Mouse (Mus musculus) heart, embryonic 11.5 days (tissue): ENCODE results near the gene Elavl1. TPM values are rescaled to one million over a fixed set of nuclear protein-coding genes. Genes with fewer than 3 reads are reported as not detected.

Experiments
- ATAC-seq: fragments of 200-750 bp; cut with Nextera tagmentation; replicated peaks from 2 replicates; pipeline ENCODE4 v1.8.0; 2017; ENCODE audit warnings: moderate library complexity; ENCODE audit not compliant: insufficient number of reproducible peaks, low FRiP score, low TSS enrichment
- H3K27ac ChIP-seq: fragments of 300-500 bp; sonication (generic); 2 replicates; pipeline ENCODE4 v1.5.1; 2014; ENCODE audit warnings: mild to moderate bottlenecking, low read depth, low read length
- H3K27me3 ChIP-seq: fragments of 300-500 bp; sonication (generic); 2 replicates; pipeline ENCODE4 v1.6.1; 2014; ENCODE audit warnings: mild to moderate bottlenecking, low read length, mixed read lengths; ENCODE audit not compliant: control insufficient read depth, insufficient read depth
- H3K36me3 ChIP-seq: fragments of 300-500 bp; sonication (generic); 2 replicates; pipeline ENCODE4 v1.6.1; 2014; ENCODE audit warnings: mild to moderate bottlenecking, low read length, moderate library complexity, mixed read lengths; ENCODE audit not compliant: control insufficient read depth, insufficient read depth
- H3K4me1 ChIP-seq: fragments of 300-500 bp; sonication (generic); 2 replicates; pipeline ENCODE4 v1.6.1; 2014; ENCODE audit warnings: low read length; ENCODE audit not compliant: control insufficient read depth, insufficient read depth
- H3K4me2 ChIP-seq: fragments of 300-500 bp; sonication (generic); 2 replicates; pipeline ENCODE4 v1.6.1; 2014; ENCODE audit warnings: mild to moderate bottlenecking, moderate library complexity
- H3K4me3 ChIP-seq: fragments of 300-500 bp; sonication (generic); 2 replicates; pipeline ENCODE4 v1.5.1; 2014; ENCODE audit warnings: low read depth, low read length
- H3K9ac ChIP-seq: fragments of 300-500 bp; sonication (generic); 2 replicates; pipeline ENCODE4 v1.6.1; 2014; ENCODE audit warnings: mild to moderate bottlenecking, low read depth, low read length, moderate library complexity
- H3K9me3 ChIP-seq: fragments of 300-500 bp; sonication (generic); replicated peaks from 2 replicates; pipeline ENCODE4 v1.6.1; 2016; ENCODE audit warnings: low read length; ENCODE audit not compliant: control insufficient read depth
- WGBS: fragments of 180-500 bp; shearing (Covaris S2); extraction: QIAGEN DNeasy Blood & Tissue Kit; methylation state at CpG from one replicate; pipeline ENCODE4 v1.1.7; 2014; ENCODE audit not compliant: insufficient replicate concordance; 5-methylcytosine and 5-hydroxymethylcytosine counted together
- polyA plus RNA-seq: library from polyadenylated mRNA; unstranded; fragments of >200 nt; fragmentation: Nextera tagmentation; extraction: Ambion mirVana; gene quantifications from 2 replicates; pipeline ENCODE4 v1.2.1, GENCODE M21; 2014

Gene Elavl1
- polyA plus RNA-seq, 1 experiment from 2014 or later, result 208 TPM

DNA sequence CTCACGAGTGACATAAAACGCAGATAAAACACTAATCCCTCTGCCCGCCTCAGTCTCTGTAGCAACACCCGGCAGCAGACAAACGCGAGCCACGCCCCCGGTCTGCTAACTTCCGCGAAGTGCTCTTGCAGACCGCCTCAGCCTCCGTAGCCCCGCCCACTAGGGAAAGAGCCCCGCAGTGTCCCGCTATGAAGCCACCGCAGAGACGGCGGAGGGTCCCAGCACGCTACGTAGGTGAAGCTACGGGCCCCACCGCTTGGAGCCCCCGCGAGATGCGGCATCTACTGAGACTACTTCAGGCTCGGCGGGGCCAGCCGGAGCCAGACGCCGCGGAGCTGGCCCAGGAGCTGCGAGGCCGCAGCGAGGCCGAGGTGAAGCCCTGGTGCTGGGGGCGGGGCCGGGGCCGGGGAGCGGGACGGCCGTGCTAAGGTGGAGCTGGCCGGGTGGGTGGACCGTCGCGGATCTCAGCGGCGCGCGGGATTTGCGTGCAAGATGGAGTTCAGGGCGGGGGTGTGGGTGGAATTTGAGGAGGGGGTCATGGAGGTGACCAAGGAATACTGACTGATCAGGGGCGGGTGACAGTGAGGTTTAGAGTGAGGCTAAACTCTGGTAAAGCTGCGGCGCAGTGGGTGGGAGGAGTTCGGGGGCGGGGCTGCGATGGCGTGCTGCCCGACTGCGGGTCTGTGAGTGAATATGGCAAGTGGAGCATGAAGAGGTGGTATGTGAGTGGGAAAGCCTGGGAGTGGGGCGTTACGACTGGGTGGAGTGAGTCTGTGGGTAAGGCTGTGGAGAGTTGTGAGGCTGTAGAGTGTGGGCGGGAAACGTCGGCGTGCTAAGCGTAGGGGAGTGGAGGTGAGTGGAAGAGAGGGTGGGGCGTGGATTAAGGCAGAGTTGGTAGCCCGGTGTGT is 72.0 kb downstream of the Elavl1 start, which contains the start of gene Snapc2:
Gene Snapc2 (plus strand): TSS at position 147 of the 908 bp plus-strand sequence.
- Histone ChIP-seq H3K4me2 (peak within 1 kb of the TSS; percentile 78), H3K36me3 (peaks cover 6% of the 10 kb centered on the region; the same call in 1 of the 2 replicates), H3K9ac (peak within 1 kb of the TSS; percentile 93), H3K4me1 (peaks cover 19% of the 10 kb centered on the region), H3K9me3 (no peaks in the 10 kb centered on the region), H3K27me3 (peaks cover 3% of the 10 kb centered on the region; the same call in 1 of the 2 replicates), H3K27ac (peak within 1 kb of the TSS; percentile 82), H3K4me3 (peak within 1 kb of the TSS; percentile 89)
- under 1% methylated on average over 68 of the region's 69 CpGs for WGBS
- peak; percentile 90 for ATAC-seq

DNA sequence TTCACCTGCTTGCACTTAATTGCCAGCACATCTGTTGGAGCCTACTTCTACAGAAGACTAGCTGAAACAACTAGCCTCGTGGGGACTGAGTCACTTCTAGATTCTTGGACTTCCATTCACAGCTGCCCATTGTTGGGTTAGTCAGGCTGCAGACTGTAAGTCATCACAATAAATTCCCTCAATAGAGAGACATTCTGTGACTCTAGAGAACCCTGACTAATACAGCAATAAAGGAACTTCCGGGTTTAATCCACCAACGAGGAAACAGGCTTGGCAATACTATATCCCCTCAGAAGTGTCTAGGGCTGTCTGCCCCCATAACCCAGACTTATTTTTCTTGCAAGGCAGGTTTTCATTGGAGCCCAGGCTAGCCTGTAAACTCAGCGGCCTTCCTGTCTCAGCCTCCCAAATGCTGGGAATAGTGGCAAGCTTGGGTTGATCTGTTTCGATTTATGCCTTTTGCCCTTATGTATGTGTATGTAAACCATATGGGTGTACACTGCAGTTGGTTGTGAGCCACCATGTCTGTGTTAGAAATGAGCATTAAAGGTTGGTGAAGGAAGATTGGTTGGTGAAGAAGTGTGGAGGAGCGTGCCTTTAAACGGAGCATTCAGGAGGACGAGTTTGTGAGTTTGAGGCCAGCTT is 73.0 kb downstream of the Elavl1 start:
- H3K27ac ChIP-seq, result no peak overlapping the region

DNA sequence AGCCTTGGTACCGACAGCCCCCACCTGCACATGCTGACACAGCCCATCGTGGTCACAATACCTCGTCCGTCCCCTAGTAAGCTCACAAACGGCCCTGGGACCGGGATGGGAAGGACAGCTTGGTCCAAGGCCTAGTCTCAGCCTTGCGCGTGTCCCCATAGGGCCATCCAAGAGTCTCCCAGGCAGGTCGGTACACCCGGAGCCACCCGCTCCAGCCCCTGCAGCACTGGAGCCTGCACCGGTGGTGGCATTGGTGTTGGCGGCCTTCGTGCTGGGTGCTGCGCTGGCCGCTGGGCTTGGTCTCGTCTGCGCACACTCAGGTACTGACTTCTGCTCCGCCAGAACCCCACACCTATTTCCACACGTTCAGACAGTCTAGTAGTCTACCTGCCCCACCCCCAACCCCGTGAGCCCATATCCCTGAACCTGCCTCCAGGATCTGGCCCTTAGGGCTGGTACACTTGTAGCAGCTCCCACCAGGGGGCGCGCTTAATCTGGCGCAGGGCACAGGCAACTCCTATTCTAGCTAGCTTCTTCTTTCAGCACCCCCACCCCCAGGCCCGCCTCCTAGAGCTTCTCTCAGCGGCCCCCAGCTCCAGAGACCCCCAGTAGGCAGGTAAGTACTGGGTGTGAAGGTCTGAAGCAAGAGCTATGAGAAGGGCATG is 74.8 kb downstream of the Elavl1 start:
- Histone ChIP-seq H3K27me3 (peaks cover 3% of the 10 kb centered on the region; the same call in 1 of the 2 replicates), H3K27ac (no peak overlapping the region), H3K4me1 (peaks cover 16% of the 10 kb centered on the region), H3K36me3 (peaks cover 14% of the 10 kb centered on the region), H3K4me3 (no peak overlapping the region), H3K9ac (0 out of 2 replicates have a peak overlapping the region, but pooled peaks have one; percentile 17), H3K9me3 (no peaks in the 10 kb centered on the region), H3K4me2 (peak overlapping the region; percentile 16; the same call in 1 of the 2 replicates)
- 0 out of 2 replicates have a peak, but pooled peaks have one; percentile 1 for ATAC-seq
- WGBS, result 30% methylated on average over 26 of the region's 26 CpGs

More for the DNA sequence above, 73.0 kb downstream of the Elavl1 start:
- peaks cover 16% of the 10 kb centered on the region for H3K4me1 ChIP-seq
- no peak for ATAC-seq
- peak overlapping the region; percentile 93 for H3K9ac ChIP-seq
- no peaks in the 10 kb centered on the region for H3K9me3 ChIP-seq
- peaks cover 3% of the 10 kb centered on the region; the same call in 1 of the 2 replicates for H3K27me3 ChIP-seq
- H3K4me2 ChIP-seq, result peak overlapping the region; percentile 78
- peaks cover 6% of the 10 kb centered on the region; the same call in 1 of the 2 replicates for H3K36me3 ChIP-seq
- peak overlapping the region; percentile 89 for H3K4me3 ChIP-seq
- WGBS, result 45% methylated on average over 8 of the region's 8 CpGs

DNA sequence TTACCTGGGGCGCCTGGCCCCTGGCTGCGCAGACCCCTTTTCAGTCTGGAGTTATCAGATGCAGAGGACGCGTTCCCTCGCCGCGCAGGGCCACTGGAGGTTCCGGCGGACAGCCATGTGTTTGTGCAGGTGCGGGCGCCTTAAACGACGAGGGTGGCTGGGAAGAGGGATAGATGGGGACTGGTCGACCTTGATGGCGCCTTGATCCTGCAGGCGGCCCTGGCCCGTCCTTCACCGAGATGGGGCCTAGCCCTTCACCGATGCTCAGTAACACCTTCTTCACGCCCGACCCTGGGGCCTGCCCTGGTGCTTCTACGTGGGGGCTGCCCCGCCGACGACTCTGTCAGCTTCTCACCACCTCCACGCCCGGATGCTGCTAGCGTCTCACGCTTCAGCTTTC is 76.0 kb downstream of the Elavl1 start:
- peaks cover 3% of the 10 kb centered on the region; the same call in 1 of the 2 replicates for H3K27me3 ChIP-seq
- no peaks in the 10 kb centered on the region for H3K9me3 ChIP-seq
- peaks cover 15% of the 10 kb centered on the region for H3K4me1 ChIP-seq
- H3K9ac ChIP-seq, result peak overlapping the region; percentile 43; the same call in 1 of the 2 replicates
- no peak for ATAC-seq
- 14% methylated on average over 29 of the region's 29 CpGs for WGBS
- H3K36me3 ChIP-seq, result peaks cover 19% of the 10 kb centered on the region
- peak overlapping the region; percentile 53 for H3K4me2 ChIP-seq
- H3K4me3 ChIP-seq, result peak overlapping the region; percentile 3; the same call in 1 of the 2 replicates
- peak overlapping the region; percentile 31; the same call in 1 of the 2 replicates for H3K27ac ChIP-seq

DNA sequence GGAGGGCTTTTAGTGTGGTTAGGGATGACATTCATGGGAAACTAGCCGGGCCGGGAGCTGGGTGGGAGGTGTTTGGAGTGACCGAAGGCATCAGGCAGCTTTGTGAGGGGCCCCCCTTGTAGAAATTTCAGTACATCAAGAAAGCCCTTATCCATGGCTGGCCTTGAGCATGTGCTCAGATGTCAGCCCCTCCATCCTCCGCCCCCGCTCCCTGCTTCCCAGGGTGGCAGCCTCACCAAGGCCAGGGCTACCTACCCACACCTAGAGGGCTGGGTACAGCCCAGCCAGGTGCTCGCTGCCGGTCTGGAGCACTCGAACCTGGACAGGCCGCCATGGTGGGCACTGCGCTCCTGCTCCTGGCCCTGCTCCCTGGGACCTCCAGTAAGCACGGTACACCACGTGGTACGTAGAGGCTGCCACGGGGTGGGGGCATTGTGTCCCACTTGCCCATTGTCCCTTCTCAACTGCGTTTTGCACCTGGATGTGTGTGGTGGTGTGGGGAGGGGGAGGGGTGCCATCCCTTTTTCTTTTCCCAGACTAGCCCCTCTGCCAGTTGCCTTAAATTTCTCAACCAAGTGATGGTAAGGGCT is 77.2 kb downstream of the Elavl1 start, which contains the start of gene Tgfbr3l:
Gene Tgfbr3l (plus strand): TSS at position 264 of the 590 bp plus-strand sequence.
- no peak for ATAC-seq
- peaks cover 9% of the 10 kb centered on the region for H3K4me1 ChIP-seq
- peaks cover 28% of the 10 kb centered on the region for H3K36me3 ChIP-seq
- peak within 1 kb of the TSS; percentile 43; the same call in 1 of the 2 replicates for H3K9ac ChIP-seq
- WGBS, result 83% methylated on average over 15 of the region's 15 CpGs
- peaks cover 3% of the 10 kb centered on the region; the same call in 1 of the 2 replicates for H3K27me3 ChIP-seq
- H3K4me2 ChIP-seq, result peak within 1 kb of the TSS; percentile 53
- no peaks in the 10 kb centered on the region for H3K9me3 ChIP-seq
- H3K4me3 ChIP-seq, result no peak within 1 kb of the TSS
- no peak within 1 kb of the TSS; the same call in 1 of the 2 replicates for H3K27ac ChIP-seq

DNA sequence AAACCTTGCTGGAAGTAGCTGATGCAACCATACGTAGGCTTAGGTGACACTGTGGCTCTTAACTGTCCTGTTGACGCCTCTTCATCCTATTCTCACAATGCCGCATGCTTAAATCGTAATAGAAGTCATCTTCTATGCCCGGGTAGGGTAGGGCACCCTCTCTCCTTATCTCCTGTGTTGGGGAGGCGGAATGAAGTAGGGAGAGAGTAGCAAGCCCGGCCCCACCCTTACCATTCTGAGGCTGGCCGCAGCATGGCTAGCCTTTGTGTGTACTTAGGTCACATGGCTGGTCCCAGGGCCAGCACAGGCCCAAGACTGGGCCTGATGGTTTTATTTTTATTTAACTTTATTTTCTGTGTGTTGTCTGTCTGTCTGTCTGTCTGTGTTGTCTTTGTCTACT is 78.0 kb downstream of the Elavl1 start:
- no peaks in the 10 kb centered on the region for H3K9me3 ChIP-seq
- peaks cover 31% of the 10 kb centered on the region for H3K36me3 ChIP-seq
- no peak overlapping the region for H3K27ac ChIP-seq
- 89% methylated on average over 8 of the region's 8 CpGs for WGBS
- H3K27me3 ChIP-seq, result peaks cover 3% of the 10 kb centered on the region; the same call in 1 of the 2 replicates
- no peak overlapping the region for H3K4me2 ChIP-seq
- no peak overlapping the region for H3K4me3 ChIP-seq
- 0 out of 2 replicates have a peak overlapping the region, but pooled peaks have one; percentile 22 for H3K9ac ChIP-seq
- H3K4me1 ChIP-seq, result peaks cover 9% of the 10 kb centered on the region
- no peak for ATAC-seq

DNA sequence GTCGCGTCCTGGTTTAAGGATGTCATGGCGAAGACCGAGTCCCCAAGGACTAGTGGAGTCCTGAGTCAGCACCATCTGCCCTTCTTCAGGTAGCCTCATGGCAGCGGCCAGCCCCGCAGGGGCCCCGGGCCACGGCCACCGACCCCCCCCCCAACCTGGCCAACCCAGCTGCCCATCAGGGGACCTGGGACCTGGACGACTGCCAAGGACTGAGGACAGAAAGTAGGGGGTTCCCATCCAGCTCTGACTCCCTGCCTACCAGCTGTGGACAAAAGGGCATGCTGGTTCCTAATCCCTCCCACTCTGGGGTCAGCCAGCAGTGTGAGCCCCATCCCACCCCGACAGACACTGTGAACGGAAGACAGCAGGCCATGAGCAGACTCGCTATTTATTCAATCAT is 79.5 kb downstream of the Elavl1 start:
- WGBS, result 81% methylated on average over 13 of the region's 13 CpGs
- H3K36me3 ChIP-seq, result peaks cover 31% of the 10 kb centered on the region
- no peak overlapping the region for H3K4me2 ChIP-seq
- no peak overlapping the region for H3K27ac ChIP-seq
- H3K9me3 ChIP-seq, result no peaks in the 10 kb centered on the region
- no peak overlapping the region for H3K4me3 ChIP-seq
- peaks cover 3% of the 10 kb centered on the region; the same call in 1 of the 2 replicates for H3K27me3 ChIP-seq
- peaks cover 9% of the 10 kb centered on the region for H3K4me1 ChIP-seq
- no peak for ATAC-seq
- no peak overlapping the region for H3K9ac ChIP-seq
